Mouse (Mus musculus): ENCODE measurements around the gene Aamp. TPM values are rescaled to one million over a fixed set of nuclear protein-coding genes. Genes with fewer than 3 reads are reported as not detected.
A peak's percentile ranks its signal among the peaks of the same experiment; 100 is the strongest.

Gene Aamp
- polyA plus RNA-seq, 1 experiment, result 85.7 TPM

DNA sequence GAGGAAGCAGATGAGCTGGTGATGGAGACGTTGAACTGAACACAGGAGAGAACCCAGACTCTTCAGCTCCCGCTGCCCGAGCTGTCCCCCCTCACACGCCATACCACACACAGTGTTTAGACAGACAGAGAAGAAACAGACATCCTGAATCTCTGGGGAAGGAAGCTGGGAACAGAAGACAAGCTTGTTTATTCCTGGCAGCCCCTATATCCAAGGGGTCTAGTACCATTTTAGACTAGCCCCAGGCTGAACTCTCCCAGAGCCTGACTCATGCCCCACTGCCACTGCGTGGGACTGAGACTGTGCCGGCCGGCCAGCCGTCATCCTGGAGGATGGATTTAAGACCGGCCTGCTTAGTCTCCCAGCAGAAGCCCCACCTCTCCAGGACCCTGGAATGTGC, 9.5 kb downstream of the Aamp start:
- Histone ChIP-seq H3K4me3 (ENCODE audit: insufficient read depth, low read length) (no peak overlapping the region), H3K4me1 (ENCODE audit: control insufficient read depth, insufficient read depth, low read length) (0 out of 2 replicates have a peak, but pooled peaks cover 2% of the 10 kb centered on the region), H3K27ac (ENCODE audit: insufficient read depth, low read length) (peak overlapping the region; percentile 13)
- TF ChIP-seq POLR2A (IDR thresholded peaks at IDR 0.05; ENCODE audit: low read depth, low read length) (no peak), CTCF (IDR thresholded peaks at IDR 0.05; ENCODE audit: borderline replicate concordance, insufficient read depth, low read length) (no peak)

GRCm38 (mm10) chr1:74271659-74272058, 12.9 kb downstream of the Aamp start:
- no peak overlapping the region for H3K27ac ChIP-seq (ENCODE audit: insufficient read depth, low read length)
- no peak overlapping the region for H3K4me3 ChIP-seq (ENCODE audit: insufficient read depth, low read length)
- no peak for TF ChIP-seq CTCF (IDR thresholded peaks at IDR 0.05; ENCODE audit: borderline replicate concordance, insufficient read depth, low read length)
- TF ChIP-seq POLR2A (IDR thresholded peaks at IDR 0.05; ENCODE audit: low read depth, low read length), result no peak
- H3K4me1 ChIP-seq (ENCODE audit: control insufficient read depth, insufficient read depth, low read length), result peaks cover 2% of the 10 kb centered on the region; the same call in 1 of the 2 replicates

GRCm38 (mm10) chr1:74268750-74269149, 15.8 kb downstream of the Aamp start:
- H3K4me3 ChIP-seq (ENCODE audit: insufficient read depth, low read length), result no peak overlapping the region
- no peak overlapping the region for H3K27ac ChIP-seq (ENCODE audit: insufficient read depth, low read length)
- no peaks in the 10 kb centered on the region; the same call in 1 of the 2 replicates for H3K4me1 ChIP-seq (ENCODE audit: control insufficient read depth, insufficient read depth, low read length)
- TF ChIP-seq POLR2A (IDR thresholded peaks at IDR 0.05; ENCODE audit: low read depth, low read length), result no peak
- no peak for TF ChIP-seq CTCF (IDR thresholded peaks at IDR 0.05; ENCODE audit: borderline replicate concordance, insufficient read depth, low read length)

GRCm38 (mm10) chr1:74262510-74262909, 22.0 kb downstream of the Aamp start:
- Histone ChIP-seq H3K4me3 (ENCODE audit: insufficient read depth, low read length) (no peak overlapping the region), H3K27ac (ENCODE audit: insufficient read depth, low read length) (no peak overlapping the region), H3K4me1 (ENCODE audit: control insufficient read depth, insufficient read depth, low read length) (no peaks in the 10 kb centered on the region)
- TF ChIP-seq POLR2A (IDR thresholded peaks at IDR 0.05; ENCODE audit: low read depth, low read length), result no peak
- TF ChIP-seq CTCF (IDR thresholded peaks at IDR 0.05; ENCODE audit: borderline replicate concordance, insufficient read depth, low read length), result no peak

DNA sequence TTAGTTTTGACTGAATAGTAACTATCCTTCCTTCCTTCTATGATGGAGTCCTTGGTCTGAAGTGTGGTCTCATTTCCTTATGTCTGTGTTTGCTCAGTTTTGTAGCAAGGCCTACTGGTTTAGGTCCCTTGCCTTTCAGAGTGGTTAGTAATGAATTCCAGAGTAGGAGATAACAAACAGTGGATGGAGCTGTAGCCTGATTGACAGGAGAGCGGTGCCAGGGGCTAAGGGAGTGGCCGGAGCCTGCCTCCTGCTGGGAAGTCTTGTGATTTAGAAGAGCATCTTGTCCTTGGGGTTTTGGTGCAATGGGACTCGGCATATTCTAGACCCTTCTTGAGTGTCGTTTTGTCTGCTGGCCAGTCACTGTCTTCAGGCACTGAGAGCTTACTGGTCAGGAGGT, 27.8 kb downstream of the Aamp start:
- Histone ChIP-seq H3K4me3 (ENCODE audit: insufficient read depth, low read length) (no peak overlapping the region), H3K27ac (ENCODE audit: insufficient read depth, low read length) (no peak overlapping the region), H3K4me1 (ENCODE audit: control insufficient read depth, insufficient read depth, low read length) (no peaks in the 10 kb centered on the region)
- TF ChIP-seq POLR2A (IDR thresholded peaks at IDR 0.05; ENCODE audit: low read depth, low read length) (no peak), CTCF (IDR thresholded peaks at IDR 0.05; ENCODE audit: borderline replicate concordance, insufficient read depth, low read length) (no peak)

- TF ChIP-seq CTCF (IDR thresholded peaks at IDR 0.05; ENCODE audit: borderline replicate concordance, insufficient read depth, low read length) (no peak), POLR2A (IDR thresholded peaks at IDR 0.05; ENCODE audit: low read depth, low read length) (no peak)
- H3K4me1 ChIP-seq (ENCODE audit: control insufficient read depth, insufficient read depth, low read length), result no peaks in the 10 kb centered on the region
- no peak overlapping the region for H3K27ac ChIP-seq (ENCODE audit: insufficient read depth, low read length)
- H3K4me3 ChIP-seq (ENCODE audit: insufficient read depth, low read length), result no peak overlapping the region
Measured at GRCm38 (mm10) chr1:74255704-74256345, 28.7 kb downstream of the Aamp start.

DNA sequence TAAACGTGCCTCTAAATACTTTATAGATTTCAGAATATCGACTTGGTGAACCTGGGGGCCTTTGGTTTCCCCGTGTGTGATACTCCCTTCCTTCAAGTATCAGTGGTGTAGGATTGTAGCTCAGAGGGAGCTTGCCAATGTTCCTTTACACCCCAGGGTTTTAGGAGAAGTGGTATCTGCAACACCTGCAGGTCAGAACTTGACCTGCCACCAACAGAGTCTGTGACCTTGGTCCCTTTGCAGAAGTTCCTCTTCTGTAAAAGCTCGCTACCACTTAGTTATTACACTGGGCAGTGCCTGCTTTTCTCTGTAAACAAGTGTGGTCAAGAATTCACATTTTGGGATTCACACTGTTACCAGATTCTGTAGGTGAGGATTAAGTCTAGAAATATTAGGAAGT, 34.4 kb downstream of the Aamp start:
- H3K27ac ChIP-seq (ENCODE audit: insufficient read depth, low read length), result peak overlapping the region; percentile 99
- TF ChIP-seq CTCF (IDR thresholded peaks at IDR 0.05; ENCODE audit: borderline replicate concordance, insufficient read depth, low read length) (no peak), POLR2A (IDR thresholded peaks at IDR 0.05; ENCODE audit: low read depth, low read length) (no peak)
- no peak overlapping the region for H3K4me3 ChIP-seq (ENCODE audit: insufficient read depth, low read length)
- H3K4me1 ChIP-seq (ENCODE audit: control insufficient read depth, insufficient read depth, low read length), result peaks cover 14% of the 10 kb centered on the region

- TF ChIP-seq POLR2A (IDR thresholded peaks at IDR 0.05; ENCODE audit: low read depth, low read length) (no peak), CTCF (IDR thresholded peaks at IDR 0.05; ENCODE audit: borderline replicate concordance, insufficient read depth, low read length) (no peak)
- Histone ChIP-seq H3K4me3 (ENCODE audit: insufficient read depth, low read length) (no peak overlapping the region), H3K27ac (ENCODE audit: insufficient read depth, low read length) (peak overlapping the region; percentile 99), H3K4me1 (ENCODE audit: control insufficient read depth, insufficient read depth, low read length) (peaks cover 14% of the 10 kb centered on the region)
Measured at GRCm38 (mm10) chr1:74249331-74249980, 35.1 kb downstream of the Aamp start.

DNA sequence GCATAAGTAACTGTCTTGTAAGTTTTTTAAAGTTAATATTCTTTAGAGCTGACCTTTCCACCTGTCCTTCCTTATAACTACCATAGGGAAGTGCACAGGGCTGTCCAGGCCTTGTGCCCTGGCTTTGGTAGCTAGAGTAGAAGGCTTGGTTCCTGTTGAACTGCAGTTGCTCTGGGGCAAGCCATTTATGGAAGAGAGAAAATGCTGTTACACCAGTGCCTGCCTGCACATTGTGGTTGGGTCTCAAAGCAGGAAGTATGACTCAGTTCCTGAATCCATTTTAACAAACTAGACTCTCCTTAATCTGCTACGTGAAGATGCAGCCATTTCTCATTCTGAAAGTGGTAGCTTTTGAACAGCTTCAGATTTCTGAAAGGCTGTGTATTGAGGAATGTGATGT, 35.7 kb downstream of the Aamp start:
- H3K27ac ChIP-seq (ENCODE audit: insufficient read depth, low read length), result peak overlapping the region; percentile 99
- TF ChIP-seq POLR2A (IDR thresholded peaks at IDR 0.05; ENCODE audit: low read depth, low read length) (no peak), CTCF (IDR thresholded peaks at IDR 0.05; ENCODE audit: borderline replicate concordance, insufficient read depth, low read length) (no peak)
- H3K4me1 ChIP-seq (ENCODE audit: control insufficient read depth, insufficient read depth, low read length), result peaks cover 14% of the 10 kb centered on the region
- no peak overlapping the region for H3K4me3 ChIP-seq (ENCODE audit: insufficient read depth, low read length)

DNA sequence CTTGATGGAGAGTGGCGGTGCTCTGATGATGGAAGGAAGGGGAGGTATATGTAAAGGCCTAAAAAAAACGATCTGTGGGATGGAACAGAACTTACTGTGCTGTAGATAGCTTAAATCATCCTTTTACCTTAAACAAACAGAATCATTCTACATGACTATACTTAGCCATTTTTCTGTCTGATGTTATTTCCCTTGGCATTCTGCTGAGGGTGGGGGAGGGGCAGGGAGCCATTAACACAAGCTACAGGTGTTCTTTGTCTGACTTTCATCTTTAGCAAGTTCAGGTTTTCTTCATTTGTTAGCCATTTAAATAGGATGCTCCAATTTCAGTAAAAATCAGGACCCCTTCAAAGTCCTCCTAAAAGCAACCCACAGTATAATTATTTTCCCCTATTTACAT, 39.0 kb downstream of the Aamp start:
- Histone ChIP-seq H3K4me3 (ENCODE audit: insufficient read depth, low read length) (no peak overlapping the region), H3K27ac (ENCODE audit: insufficient read depth, low read length) (no peak overlapping the region), H3K4me1 (ENCODE audit: control insufficient read depth, insufficient read depth, low read length) (peaks cover 17% of the 10 kb centered on the region)
- TF ChIP-seq POLR2A (IDR thresholded peaks at IDR 0.05; ENCODE audit: low read depth, low read length) (no peak), CTCF (IDR thresholded peaks at IDR 0.05; ENCODE audit: borderline replicate concordance, insufficient read depth, low read length) (no peak)

Data from embryonic fibroblast, embryonic 13.5 days (primary cell).